Mouse (Mus musculus) kidney, adult 2 months (tissue): Measurements from ENCODE around the gene Edf1.

Source experiments
- CTCF ChIP-seq: fragments of 200-500 bp; conservative IDR thresholded peaks from 2 replicates; pipeline ENCODE4 v1.5.1; 2011; ENCODE audit warnings: low read depth, mild to moderate bottlenecking, control low read depth, low read length, moderate library complexity, mixed read lengths; ENCODE audit not compliant: insufficient read depth, insufficient read length
- POLR2A ChIP-seq: fragments of 200-500 bp; IDR thresholded peaks from one replicate; pipeline ENCODE4 v1.6.1; 2011; ENCODE audit warnings: low read depth, low read length, control low read depth

GRCm38 (mm10) chr2:25534178-25534865 lies 23.3 kb upstream of the Edf1 start:
- TF ChIP-seq POLR2A (no peak), CTCF (no peak)
